Mouse (Mus musculus) megakaryocyte, embryonic 14.5 days (primary cell): Measurements from ENCODE around the gene Zfx.

Experiments used
- FLI1 ChIP-seq: IDR thresholded peaks from 2 replicates; pipeline ENCODE4 v1.6.1; 2012; ENCODE audit warnings: low read length, inconsistent platforms, mixed read lengths
- GATA1 ChIP-seq: IDR thresholded peaks from 3 replicates; pipeline ENCODE4 v1.6.1; 2012; ENCODE audit warnings: mixed read lengths, low read length, inconsistent platforms, borderline replicate concordance

DNA sequence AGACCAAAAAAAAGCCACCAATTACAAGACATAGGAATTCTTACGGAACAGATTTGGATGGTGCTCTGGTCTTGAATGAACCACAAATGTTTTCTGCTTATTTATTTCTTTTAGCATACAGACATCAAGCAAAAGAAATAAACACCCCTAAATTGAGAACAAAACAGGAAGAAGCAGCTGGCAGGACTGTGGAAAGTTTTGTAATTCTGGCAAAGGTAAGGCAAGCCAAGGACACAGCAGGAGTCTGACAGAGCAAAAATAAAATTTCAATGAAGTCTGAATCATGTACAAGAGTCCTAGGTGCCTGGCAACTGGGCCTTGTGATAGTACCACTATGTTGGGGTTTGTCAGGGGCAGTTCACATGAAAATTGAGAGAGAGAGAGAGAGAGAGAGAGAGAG, 14.8 kb upstream of the Zfx start:
- TF ChIP-seq GATA1 (no peak), FLI1 (no peak)
